Mouse (Mus musculus) olfactory bulb, adult 2 months (tissue): ENCODE measurements around the gene Atf3.

Experiments
- CTCF ChIP-seq: fragments of 200-500 bp; IDR thresholded peaks from 2 replicates; pipeline ENCODE4 v1.5.1; 2012; ENCODE audit warnings: low read depth, mild to moderate bottlenecking, low read length, moderate library complexity; ENCODE audit not compliant: insufficient read depth
- POLR2A ChIP-seq: fragments of 200-500 bp; IDR thresholded peaks from 2 replicates; pipeline ENCODE4 v1.6.1; 2012; ENCODE audit warnings: mild to moderate bottlenecking, low read depth, low read length, moderate library complexity; ENCODE audit not compliant: insufficient read depth

DNA sequence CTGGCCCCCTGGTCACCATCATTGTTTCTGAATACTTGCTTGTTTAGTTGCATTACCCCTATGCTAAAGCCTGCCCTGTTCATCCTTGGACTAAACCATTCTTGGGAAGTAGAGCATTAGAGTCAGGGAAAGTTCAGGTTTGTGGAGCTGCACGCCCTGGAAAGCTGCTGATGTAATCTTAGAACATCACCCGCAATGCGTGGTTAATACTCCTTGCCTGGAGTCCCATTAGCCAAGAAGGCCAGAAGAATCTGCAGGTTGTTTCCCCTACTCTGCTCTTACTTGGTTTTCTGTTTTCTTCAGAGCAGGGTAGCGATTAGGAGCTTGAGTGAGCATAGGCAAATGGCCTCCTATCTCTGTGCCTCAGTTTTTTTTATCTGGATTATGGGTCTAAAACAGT is 26.0 kb upstream of the Atf3 start:
- no peak for TF ChIP-seq POLR2A
- no peak for TF ChIP-seq CTCF
